Mouse (Mus musculus) hematopoietic stem cell, adult 5-6 weeks (primary cell): ENCODE measurements around the gene Oas2. TPM values are rescaled to one million over a fixed set of nuclear protein-coding genes. Genes with fewer than 3 reads are reported as not detected.

Experiments
- ATAC-seq, 2 experiments: fragments of 125-278 bp in 1 of 2; replicated peaks in 1 of 2; 2 replicates each; pipeline ENCODE4 v1.8.0; 2016 to 2017; ENCODE audit warnings: inconsistent platforms in 2 of 2, mild to moderate bottlenecking in 2 of 2, moderate number of reproducible peaks in 2 of 2, low read depth in 1 of 2, moderate TSS enrichment in 1 of 2; ENCODE audit not compliant: low FRiP score in 2 of 2, poor library complexity in 2 of 2, severe bottlenecking in 2 of 2, insufficient read depth in 1 of 2, low TSS enrichment in 1 of 2
- total RNA-seq: library from RNA; stranded (forward); fragments of 172-1452, 232-1000 nt; gene quantifications from 2 replicates; pipeline ENCODE4 v1.2.3, GENCODE M21; 2017

Gene Oas2
- total RNA-seq, 1 experiment from 2014 or later, result 3.7 TPM

- ATAC-seq, result no peak
Observed at GRCm38 (mm10) chr5:120706541-120706940, 43.1 kb downstream of the Oas2 start.

GRCm38 (mm10) chr5:120704421-120704820 lies 45.2 kb downstream of the Oas2 start:
- no peak for ATAC-seq

- ATAC-seq, result no peak
Observed at GRCm38 (mm10) chr5:120703660-120704059, 46.0 kb downstream of the Oas2 start.

- no peak for ATAC-seq
Observed at GRCm38 (mm10) chr5:120702969-120703368, 46.7 kb downstream of the Oas2 start.

GRCm38 (mm10) chr5:120702421-120702820 lies 47.2 kb downstream of the Oas2 start:
- ATAC-seq, result no peak

- no peak for ATAC-seq
Observed at GRCm38 (mm10) chr5:120700996-120701790, 48.5 kb downstream of the Oas2 start.

GRCm38 (mm10) chr5:120698801-120699391 lies 50.8 kb downstream of the Oas2 start:
- ATAC-seq, result no peak

GRCm38 (mm10) chr5:120698181-120698580 lies 51.5 kb downstream of the Oas2 start:
- ATAC-seq, result no peak

- ATAC-seq, result no peak
Observed at GRCm38 (mm10) chr5:120696865-120697264, 52.8 kb downstream of the Oas2 start.

- no peak for ATAC-seq
Observed at GRCm38 (mm10) chr5:120696057-120696743, 53.5 kb downstream of the Oas2 start.

GRCm38 (mm10) chr5:120694695-120695074 lies 55.0 kb downstream of the Oas2 start:
- no peak for ATAC-seq

GRCm38 (mm10) chr5:120693931-120694694 lies 55.5 kb downstream of the Oas2 start:
- ATAC-seq, result no peak

GRCm38 (mm10) chr5:120692034-120692433 lies 57.6 kb downstream of the Oas2 start:
- ATAC-seq, result no peak

GRCm38 (mm10) chr5:120690417-120690816 lies 59.2 kb downstream of the Oas2 start:
- ATAC-seq, result no peak

GRCm38 (mm10) chr5:120688434-120688833 lies 61.2 kb downstream of the Oas2 start:
- ATAC-seq, result no peak

- no peak for ATAC-seq
Observed at GRCm38 (mm10) chr5:120687897-120688296, 61.8 kb downstream of the Oas2 start.

GRCm38 (mm10) chr5:120687484-120687851 lies 62.2 kb downstream of the Oas2 start:
- ATAC-seq, result no peak
